Mouse (Mus musculus) kidney, embryonic 15.5 days (tissue): ENCODE results near the gene Caps2. TPM values are rescaled to one million over a fixed set of nuclear protein-coding genes. Genes with fewer than 3 reads are reported as not detected.
"Not testable (repeated sequence)": the region's sequence is repeated elsewhere in the genome, so short reads cannot be mapped to it uniquely, and the experiment has no call there.

ENCODE experiments used
- ATAC-seq: fragments of 200-750 bp; cut with Nextera tagmentation; replicated peaks from 2 replicates; pipeline ENCODE4 v1.8.0; 2017; ENCODE audit warnings: moderate TSS enrichment; ENCODE audit not compliant: low FRiP score
- H3K27ac ChIP-seq: fragments of 300-500 bp; sonication (generic); 2 replicates; pipeline ENCODE4 v1.5.1; 2015; ENCODE audit warnings: mild to moderate bottlenecking, inconsistent platforms
- H3K27me3 ChIP-seq: fragments of 300-500 bp; sonication (generic); 2 replicates; pipeline ENCODE4 v1.6.1; 2015; ENCODE audit warnings: inconsistent platforms
- H3K36me3 ChIP-seq: fragments of 300-500 bp; sonication (generic); 2 replicates; pipeline ENCODE4 v1.6.1; 2015; ENCODE audit warnings: inconsistent platforms
- H3K4me1 ChIP-seq: fragments of 300-500 bp; sonication (generic); 2 replicates; pipeline ENCODE4 v1.6.1; 2015; ENCODE audit warnings: inconsistent platforms
- H3K4me2 ChIP-seq: fragments of 300-500 bp; sonication (generic); 2 replicates; pipeline ENCODE4 v1.6.1; 2015; ENCODE audit warnings: moderate library complexity, mild to moderate bottlenecking, inconsistent platforms
- H3K4me3 ChIP-seq: fragments of 300-500 bp; sonication (generic); replicated peaks from 2 replicates; pipeline ENCODE4 v1.5.1; 2015; ENCODE audit warnings: mild to moderate bottlenecking, inconsistent platforms
- H3K9ac ChIP-seq: fragments of 300-500 bp; sonication (generic); 2 replicates; pipeline ENCODE4 v1.6.1; 2015; ENCODE audit warnings: mild to moderate bottlenecking, inconsistent platforms
- H3K9me3 ChIP-seq: fragments of 300-500 bp; sonication (generic); replicated peaks from 2 replicates; pipeline ENCODE4 v1.6.1; 2016; ENCODE audit warnings: inconsistent platforms
- WGBS: fragments of 180-500 bp; shearing (Covaris S2); methylation state at CpG from one replicate; pipeline ENCODE4 v1.1.7; 2015; ENCODE audit warnings: mixed read lengths; 5-methylcytosine and 5-hydroxymethylcytosine counted together
- polyA plus RNA-seq: library from polyadenylated mRNA; unstranded; fragments of >200 nt; fragmentation: Nextera tagmentation; extraction: Ambion mirVana; gene quantifications from 2 replicates; pipeline ENCODE4 v1.2.1, GENCODE M21; 2015

The Caps2 gene
- polyA plus RNA-seq, 1 experiment from 2014 or later, result 0.86 TPM

DNA sequence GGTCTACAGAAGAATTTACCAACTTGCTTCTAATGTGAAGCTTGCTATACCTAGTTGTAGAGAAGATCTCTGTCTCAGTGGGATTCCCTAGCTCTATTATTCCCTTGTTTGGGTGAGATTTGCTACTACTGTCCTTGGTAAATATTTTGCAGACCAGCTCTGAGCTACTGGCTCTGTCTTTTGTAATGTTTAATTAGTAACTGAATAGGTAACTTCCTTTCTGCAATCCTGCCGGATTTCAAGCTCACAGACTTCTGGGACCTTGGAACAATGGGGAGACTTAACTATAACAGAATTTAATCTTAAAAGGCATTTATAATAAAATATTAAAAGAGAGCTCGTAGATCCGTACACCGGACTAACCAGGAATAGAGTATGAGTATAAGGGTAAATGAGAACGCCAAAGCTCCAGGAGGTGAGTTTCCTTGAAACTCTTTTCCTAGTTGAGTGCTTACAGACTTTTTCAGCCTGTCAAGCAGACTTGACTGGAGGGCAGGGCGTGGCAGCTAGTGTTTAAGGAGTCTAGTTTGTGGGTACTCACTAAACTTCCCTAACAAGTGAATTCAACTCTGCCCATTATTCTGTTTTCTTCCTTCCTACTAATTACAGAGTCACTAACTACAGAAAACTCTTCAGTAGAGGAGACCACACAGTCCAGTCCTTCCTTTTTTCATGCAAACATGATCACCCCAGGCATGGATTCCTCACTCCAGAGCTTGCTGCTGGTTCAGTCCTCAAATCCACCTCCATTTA is 65.8 kb downstream of the Caps2 start:
- H3K4me2 ChIP-seq, H3K27me3 ChIP-seq, H3K4me3 ChIP-seq, H3K9ac ChIP-seq, H3K9me3 ChIP-seq, H3K36me3 ChIP-seq, H3K4me1 ChIP-seq: not testable (repeated sequence)
- 45% methylated on average over 6 of the region's 6 CpGs for whole genome bisulfite sequencing
- peak overlapping the region; percentile 72 for H3K27ac ChIP-seq
- ATAC-seq, result peak; percentile 33

DNA sequence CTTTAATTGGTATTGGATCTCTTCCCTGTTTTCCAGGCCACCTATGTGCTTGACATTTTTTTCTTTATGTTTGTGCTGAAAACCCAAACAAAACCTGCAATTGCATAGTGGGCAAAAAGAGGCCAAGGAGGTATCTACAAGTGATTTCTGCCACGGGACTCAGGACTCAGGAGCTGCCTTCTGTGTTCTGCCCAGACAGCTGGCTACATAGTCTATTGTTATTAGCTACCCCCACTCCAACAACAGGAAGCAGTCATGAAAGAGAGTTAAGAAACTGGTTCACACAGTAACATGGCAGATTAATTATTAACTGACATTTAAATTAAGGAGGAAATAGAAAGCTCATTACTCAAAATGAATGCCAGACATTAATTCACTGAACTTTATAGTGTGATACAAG is 69.3 kb downstream of the Caps2 start:
- H3K27me3 ChIP-seq, H3K4me2 ChIP-seq, H3K9ac ChIP-seq, H3K27ac ChIP-seq, H3K4me3 ChIP-seq, H3K36me3 ChIP-seq, H3K4me1 ChIP-seq, H3K9me3 ChIP-seq: not testable (repeated sequence)
- WGBS, result 11% methylated on average over 1 of the region's 1 CpGs
- peak; percentile 87 for ATAC-seq

- H3K36me3 ChIP-seq, H3K9me3 ChIP-seq, H3K4me3 ChIP-seq, H3K4me1 ChIP-seq, H3K27ac ChIP-seq, H3K27me3 ChIP-seq, H3K4me2 ChIP-seq, H3K9ac ChIP-seq: not testable (repeated sequence)
- 0 out of 2 replicates have a peak, but pooled peaks have one; percentile 17 for ATAC-seq
- 74% methylated on average over 5 of the region's 5 CpGs for WGBS
These were observed 72.0 kb downstream of the Caps2 start for GRCm38 (mm10) chr10:112235396-112235940.

DNA sequence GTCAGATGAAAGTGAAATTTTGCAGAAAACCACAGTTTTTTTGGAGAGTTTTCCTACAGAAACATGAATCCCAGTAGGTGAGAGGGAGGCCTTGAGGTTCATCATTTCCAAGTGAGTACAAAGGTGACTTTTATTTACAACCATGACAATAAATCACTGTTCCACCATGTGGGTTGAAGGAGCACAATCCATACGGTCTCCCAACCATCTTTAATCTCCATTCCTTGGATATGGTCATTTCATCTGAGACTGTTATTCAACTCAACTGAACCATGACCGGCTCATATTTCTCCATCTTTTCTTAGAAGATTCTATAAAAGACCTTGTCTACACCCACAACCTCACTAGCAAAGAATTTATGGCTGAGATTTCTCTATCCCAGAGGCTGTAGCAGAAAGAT is 84.9 kb downstream of the Caps2 start:
- Histone ChIP-seq H3K4me3 (no peak overlapping the region), H3K4me2 (no peak overlapping the region), H3K27ac (no peak overlapping the region), H3K27me3 (no peaks in the 10 kb centered on the region), H3K9me3 (no peaks in the 10 kb centered on the region), H3K36me3 (no peaks in the 10 kb centered on the region), H3K4me1 (no peaks in the 10 kb centered on the region), H3K9ac (no peak overlapping the region)
- peak; percentile 64 for ATAC-seq
- WGBS, result 43% methylated on average over 2 of the region's 2 CpGs

GRCm38 (mm10) chr10:112263467-112263866 is 100.0 kb downstream of the Caps2 start:
- H3K36me3 ChIP-seq, result no peaks in the 10 kb centered on the region
- no peaks in the 10 kb centered on the region for H3K27me3 ChIP-seq
- H3K4me3 ChIP-seq, result no peak overlapping the region
- no peak overlapping the region for H3K4me2 ChIP-seq
- H3K9me3 ChIP-seq, result no peaks in the 10 kb centered on the region; the same call in 1 of the 2 replicates
- ATAC-seq, result no peak
- 77% methylated on average over 3 of the region's 3 CpGs for WGBS
- H3K27ac ChIP-seq, result no peak overlapping the region
- H3K9ac ChIP-seq, result no peak overlapping the region
- no peaks in the 10 kb centered on the region for H3K4me1 ChIP-seq

Other genes starting within 250 kb of the Caps2 start
- gene Krr1, start 191.0 kb upstream of the Caps2 start, polyA plus RNA-seq, result 50.0 and 52.8 TPM in 2 replicates
- 1.9 and 2.5 TPM in 2 replicates for gene Glipr1, start 161.0 kb upstream of the Caps2 start, polyA plus RNA-seq
- not detected in 2 replicates for gene Glipr1l1, start 103.4 kb upstream of the Caps2 start, polyA plus RNA-seq
- gene Glipr1l2, start 80.3 kb upstream of the Caps2 start, polyA plus RNA-seq, result not detected in 2 replicates
- not detected in 2 replicates for gene Glipr1l3, start 3.3 kb upstream of the Caps2 start, polyA plus RNA-seq
- 5.7 and 6.1 TPM in 2 replicates for gene Kcnc2, start 107.5 kb downstream of the Caps2 start, polyA plus RNA-seq